Mouse (Mus musculus) duodenum, adult 2 months (tissue): Measurements from ENCODE around the gene Ulk4. TPM values are rescaled to one million over a fixed set of nuclear protein-coding genes. Genes with fewer than 3 reads are reported as not detected.

ENCODE experiments used
- polyA plus RNA-seq: library from polyadenylated mRNA; depleted of rRNA; stranded (reverse); fragments of >200 nt; gene quantifications from 2 replicates; pipeline ENCODE4 v1.2.3, GENCODE M21; 2012; ENCODE audit warnings: low replicate concordance; rRNA removed

Gene Ulk4
- polyA plus RNA-seq = 0.36 and 1.3 TPM in 2 replicates

DNA sequence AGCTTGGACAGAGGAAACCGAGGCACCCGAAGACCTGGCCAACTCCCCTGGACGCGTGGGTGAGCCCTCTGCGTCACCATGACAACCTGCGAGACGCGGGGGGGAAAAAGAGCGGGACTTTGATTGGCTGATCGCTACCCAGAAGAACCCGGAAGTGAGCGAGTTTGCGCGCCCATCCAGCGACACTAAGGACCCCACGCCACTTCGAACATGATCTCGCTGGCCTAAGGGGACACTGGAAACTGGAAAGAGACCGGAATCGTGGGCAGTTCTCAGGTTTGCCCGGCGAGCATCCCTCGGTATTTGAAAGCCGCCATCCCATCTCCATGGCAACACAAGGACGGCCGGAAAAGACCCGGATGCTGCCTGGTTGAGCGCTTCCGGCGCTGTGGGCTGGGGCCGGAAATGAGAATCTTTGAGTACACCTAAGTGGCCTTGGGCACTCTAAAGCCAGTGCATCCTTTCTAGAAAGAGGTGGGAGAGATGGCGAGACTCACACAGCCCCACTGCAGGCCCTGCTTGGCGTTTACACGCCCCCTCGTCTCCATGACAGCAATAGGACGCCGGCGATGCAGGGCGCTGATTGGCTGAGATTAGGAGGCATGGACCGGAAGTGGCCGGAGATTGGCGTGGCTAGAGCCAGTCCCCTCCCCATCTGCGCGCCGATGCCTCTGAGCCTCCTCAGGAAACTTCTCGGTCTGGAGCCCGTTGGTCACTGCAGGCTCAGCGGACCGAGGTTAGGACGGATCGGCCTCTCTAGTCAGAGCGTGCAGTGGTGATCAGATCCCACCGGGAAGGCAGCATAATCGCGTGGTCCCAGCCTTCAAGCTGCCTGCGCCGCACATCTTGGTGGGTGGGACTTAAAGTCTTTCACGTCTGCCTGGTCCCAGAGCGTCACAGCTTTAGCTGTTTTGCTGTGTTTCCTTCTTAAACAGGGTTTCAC lies at the start of gene Ulk4:
TSS of gene Ulk4 (minus strand) at position 80 of the 943 bp plus-strand sequence.

DNA sequence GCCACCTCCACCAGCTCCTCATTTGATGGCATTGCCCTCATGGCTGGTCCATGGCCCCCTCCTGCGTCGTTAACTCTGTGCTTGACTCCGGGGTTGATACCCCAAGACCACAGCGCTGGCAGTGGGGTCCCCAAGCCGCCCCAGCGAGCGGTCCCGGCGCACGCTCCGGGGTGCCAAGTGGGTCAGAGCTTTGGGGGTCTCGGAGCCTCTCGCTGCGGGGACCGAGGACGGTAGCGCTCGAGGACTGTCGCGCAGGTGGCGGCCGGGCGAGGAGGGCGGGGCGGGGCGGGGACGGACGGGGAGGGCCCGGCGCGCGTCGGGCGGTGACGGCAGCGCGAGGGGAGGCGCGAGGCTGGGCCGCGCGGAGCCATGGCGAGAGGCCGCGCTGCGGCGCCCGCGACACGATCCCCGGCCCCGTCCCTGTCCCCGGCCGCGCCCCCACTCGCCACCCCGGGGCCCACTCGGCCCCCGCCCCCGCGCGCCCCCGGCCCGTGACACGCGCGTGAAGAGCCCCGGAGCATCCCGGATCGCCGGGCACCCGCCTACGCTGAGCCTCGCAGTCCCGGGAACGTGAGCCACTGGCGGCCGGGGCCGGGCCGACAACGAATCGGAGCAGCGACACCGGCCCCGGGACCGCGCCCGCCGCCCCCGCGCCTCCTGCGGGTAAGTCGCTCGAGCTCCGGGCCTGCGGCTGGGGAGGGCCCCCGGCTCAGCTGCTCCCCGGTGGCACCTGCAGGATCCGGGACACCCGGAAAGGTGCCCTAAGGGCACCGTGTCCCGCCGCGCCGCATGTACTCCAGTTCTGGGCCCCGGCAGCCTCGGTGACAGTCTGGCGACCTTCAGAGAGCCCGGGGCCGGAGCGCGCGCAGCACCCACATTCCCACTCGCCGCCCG lies 20.4 kb upstream of the Ulk4 start, which contains the start of gene Trak1:
TSS of gene Trak1 (plus strand) at position 332 of the 894 bp plus-strand sequence.

DNA sequence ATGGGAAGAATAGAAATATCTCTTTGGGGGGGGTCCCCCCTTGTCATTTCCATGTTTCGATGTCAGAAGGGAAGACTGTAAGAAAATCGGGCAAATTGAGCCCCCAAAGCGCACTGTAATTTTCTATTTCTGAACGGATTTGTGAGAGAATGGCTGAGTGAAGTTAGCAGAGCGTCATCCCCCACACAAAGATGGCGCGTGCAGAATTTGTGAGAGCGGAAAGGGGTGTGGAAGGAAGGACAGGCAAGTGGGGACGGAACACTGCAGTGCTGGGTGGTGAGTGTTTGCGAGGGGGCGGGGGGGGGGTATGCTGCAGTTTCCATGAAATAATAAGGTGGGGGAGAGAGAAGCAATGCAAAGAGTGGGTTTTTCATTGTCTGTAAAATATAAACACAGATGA lies 347.9 kb downstream of the Ulk4 start, which contains the start of gene Ctnnb1:
TSS of gene Ctnnb1 (plus strand) at position 136 of the 400 bp plus-strand sequence.

Other genes starting within 250 kb of the Ulk4 start
- 57.2 and 61.8 TPM in 2 replicates for gene Trak1, start 20.3 kb upstream of the Ulk4 start, polyA plus RNA-seq
- gene Cck, start 218.5 kb upstream of the Ulk4 start, polyA plus RNA-seq = 244 and 468 TPM in 2 replicates